Mouse (Mus musculus): Measurements from ENCODE around the gene Fyttd1.

The Fyttd1 gene

DNA sequence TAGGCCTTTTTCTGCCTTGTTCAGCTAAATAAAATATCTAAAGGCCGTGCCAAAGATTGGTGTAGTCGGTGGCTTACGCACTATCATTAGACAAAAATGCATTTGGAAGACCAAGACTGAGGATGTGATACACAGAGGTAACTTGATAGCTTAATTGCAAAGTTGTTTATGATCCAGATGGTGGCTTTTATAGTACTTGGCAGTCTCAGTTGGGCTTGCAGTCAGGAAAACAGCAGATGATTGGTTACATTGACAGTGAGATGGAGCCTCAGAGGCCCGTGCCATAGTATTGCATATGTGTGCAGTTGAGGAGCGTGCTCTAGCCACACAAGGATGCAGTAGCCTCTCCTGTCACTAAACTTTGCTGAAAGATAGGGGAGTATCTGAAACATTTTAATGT, 65.4 kb downstream of the Fyttd1 start:
- peak; percentile 51 for DNase-seq (ENCODE audit: low read depth, low spot score)

DNA sequence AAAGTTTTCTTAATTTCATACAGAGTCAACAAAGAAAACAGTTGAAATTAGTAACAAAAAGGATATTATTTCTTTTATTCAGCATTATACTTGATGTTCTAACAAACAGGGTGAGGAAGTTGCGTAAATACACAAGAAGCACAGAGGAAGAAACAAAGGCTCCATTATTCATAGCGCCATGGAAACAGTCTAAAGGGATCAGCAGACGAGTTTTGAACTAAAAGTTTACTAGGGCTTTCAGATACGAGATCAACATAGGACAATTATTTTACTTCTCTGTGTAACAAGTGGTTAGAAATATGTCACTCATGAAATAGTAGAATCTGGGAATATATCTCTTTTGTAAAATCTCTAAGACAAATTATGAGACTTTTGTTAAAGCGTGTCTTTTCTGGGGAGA, 68.1 kb downstream of the Fyttd1 start:
- no peak for DNase-seq (ENCODE audit: low read depth, low spot score)

GRCm38 (mm10) chr16:32948016-32948415, 70.7 kb downstream of the Fyttd1 start:
- no peak for DNase-seq (ENCODE audit: low read depth, low spot score)

- no peak for DNase-seq (ENCODE audit: low read depth, low spot score)
Observed at GRCm38 (mm10) chr16:32948656-32949055, 71.4 kb downstream of the Fyttd1 start.

GRCm38 (mm10) chr16:32949281-32949680, 72.0 kb downstream of the Fyttd1 start:
- DNase-seq (ENCODE audit: low read depth, low spot score): no peak

GRCm38 (mm10) chr16:32951074-32951473, 73.8 kb downstream of the Fyttd1 start:
- no peak for DNase-seq (ENCODE audit: low read depth, low spot score)

DNA sequence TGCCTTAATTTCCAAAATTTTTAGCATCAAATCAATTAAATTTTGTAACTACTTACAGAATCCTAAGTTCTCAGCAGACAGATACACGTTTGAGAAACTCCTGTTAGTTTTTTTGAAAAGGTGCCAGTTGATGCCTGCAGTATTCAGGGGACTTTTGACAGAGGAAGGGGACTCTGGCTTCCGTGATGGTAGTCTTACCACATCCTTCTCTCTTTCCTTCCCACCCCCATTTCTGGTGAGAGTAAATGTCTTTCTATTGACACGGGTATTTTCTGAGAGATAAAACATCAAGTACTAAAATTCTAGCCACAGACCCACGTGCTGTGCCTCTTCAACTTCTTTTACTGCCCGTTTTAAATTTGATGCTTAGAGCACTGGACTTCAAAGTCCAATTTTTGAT, 76.5 kb downstream of the Fyttd1 start:
- DNase-seq (ENCODE audit: low read depth, low spot score): no peak

- DNase-seq (ENCODE audit: low read depth, low spot score): no peak
Observed at GRCm38 (mm10) chr16:32954304-32954703, 77.0 kb downstream of the Fyttd1 start.

DNA sequence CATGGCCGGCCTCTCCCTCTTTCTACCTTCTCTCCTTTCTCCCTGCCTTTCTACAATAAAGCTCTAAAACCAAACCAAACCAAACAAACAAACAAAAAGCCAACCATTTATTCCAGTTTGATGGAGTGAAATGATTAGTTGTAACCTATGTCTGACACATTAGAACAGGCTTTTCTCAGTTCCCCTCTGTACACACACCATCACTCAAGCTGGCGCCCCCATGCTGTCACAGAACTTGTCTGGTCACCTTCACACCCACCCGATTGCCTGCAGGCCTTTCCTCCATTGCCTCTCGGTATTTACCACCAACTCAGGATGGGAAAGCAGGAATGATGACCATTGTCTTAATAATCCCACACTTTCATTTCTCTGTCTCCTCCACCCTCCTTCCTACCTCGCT, 79.6 kb downstream of the Fyttd1 start:
- no peak for DNase-seq (ENCODE audit: low read depth, low spot score)
